Mouse (Mus musculus): ENCODE data around the gene Foxj3.

DNA sequence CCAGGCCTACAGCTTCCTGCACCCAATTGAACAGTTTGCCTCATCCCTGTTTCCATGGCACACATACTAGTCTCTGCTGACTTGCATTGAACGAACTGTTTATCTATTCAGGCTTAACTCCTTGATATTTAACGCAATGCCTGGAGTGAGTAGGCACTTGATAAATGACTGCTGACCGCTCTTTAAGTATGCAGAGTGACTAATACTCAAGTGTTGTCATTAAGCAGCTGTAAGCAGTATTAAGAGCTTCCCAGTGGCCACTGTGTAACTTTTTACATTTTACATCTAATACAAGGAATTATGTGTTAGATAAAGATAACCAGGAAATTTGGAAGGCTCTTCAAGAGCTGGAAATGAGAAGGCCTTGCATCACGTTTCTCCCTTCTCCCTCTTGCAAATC, 1.7 kb upstream of the Foxj3 start:
- TF ChIP-seq POLR2A (IDR thresholded peaks at IDR 0.05; ENCODE audit: borderline replicate concordance, control insufficient read depth, low read depth, low read length) (no peak), CTCF (IDR thresholded peaks at IDR 0.05; ENCODE audit: control insufficient read depth, insufficient read depth, low read length) (no peak)
